Mouse (Mus musculus) layer of hippocampus, postnatal 10 days (tissue): ENCODE data around the gene Acan. TPM values are rescaled to one million over a fixed set of nuclear protein-coding genes. Genes with fewer than 3 reads are reported as not detected.

Experiments
- DNase-seq, 2 experiments: peaks; one replicate each; pipeline ENCODE4 v3.0.0; 2021; ENCODE audit warnings: low spot score in 2 of 2
- long read RNA-seq: library from polyadenylated mRNA; stranded (forward); transcript quantifications from one replicate; pipeline ENCODE4 v2.0.0, GENCODE M21; 2023
- total RNA-seq, 2 experiments: library from RNA; stranded (reverse); gene quantifications; 2 replicates each; pipeline ENCODE4 v1.2.3; 2021

The Acan gene
- total RNA-seq, result 1 to 10 TPM; 5.6 to 5.7 TPM
- long read RNA-seq, partial matches to known transcripts, result 2 of 2 reads
- long read RNA-seq, other reads (novel, unspliced or antisense), result 0 of 2 reads

DNA sequence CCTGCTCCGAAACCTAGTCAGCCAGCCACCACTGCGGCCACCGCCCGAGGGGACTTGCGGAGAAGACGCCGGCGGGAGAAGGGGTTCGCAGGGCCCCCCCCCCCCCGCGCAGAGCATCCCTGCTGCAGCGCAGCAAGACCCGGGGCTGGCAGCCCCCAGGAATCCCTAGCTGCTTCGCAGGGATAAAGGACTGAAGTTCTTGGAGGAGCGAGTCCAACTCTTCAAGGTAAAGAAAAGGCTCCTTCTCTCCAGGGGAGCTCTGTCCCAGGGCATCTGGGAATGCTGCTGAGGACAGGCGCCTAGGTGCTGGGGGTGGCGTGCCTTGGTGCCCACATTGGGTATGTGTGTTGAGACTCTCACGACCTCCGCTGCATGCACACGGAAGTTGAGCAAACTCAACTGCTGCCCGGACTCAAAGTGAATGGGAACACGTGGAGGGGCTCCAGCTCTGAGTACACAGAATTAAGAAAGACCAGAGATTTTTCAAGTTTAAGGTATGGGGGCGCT, at the start of gene Acan:
Gene Acan (plus strand): TSS at position 101 of the 507 bp plus-strand sequence.
- DNase-seq, result no peak

DNA sequence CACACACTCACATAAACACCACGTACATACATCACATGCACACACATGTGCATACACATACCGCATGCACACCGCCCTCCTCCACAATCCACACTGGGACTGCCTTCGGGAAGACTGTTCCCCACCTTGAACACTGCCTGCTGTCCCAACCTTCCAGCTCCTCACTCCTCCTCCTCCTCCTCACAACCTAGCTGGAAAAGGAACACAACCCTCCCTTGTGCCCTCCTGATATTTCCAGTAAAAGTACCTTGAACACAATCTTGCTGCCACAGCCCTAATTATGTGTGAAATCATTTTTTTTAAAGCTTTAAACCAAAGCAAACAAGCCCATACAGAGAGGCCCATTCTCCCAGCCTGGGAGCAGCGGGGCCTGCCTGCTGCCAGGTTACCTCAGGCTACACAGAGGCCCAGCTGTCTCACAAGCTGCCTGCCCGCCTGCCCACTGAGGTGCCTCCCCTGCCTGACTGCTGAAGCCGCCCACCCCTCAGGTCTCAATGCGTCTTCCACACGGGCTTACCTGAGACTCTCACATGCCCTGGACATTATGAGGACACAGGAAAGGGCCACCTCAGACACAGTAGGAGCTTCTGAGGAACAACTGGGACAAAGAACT, 31.9 kb upstream of the Acan start:
- peak; percentile 41 to 54 for DNase-seq

DNA sequence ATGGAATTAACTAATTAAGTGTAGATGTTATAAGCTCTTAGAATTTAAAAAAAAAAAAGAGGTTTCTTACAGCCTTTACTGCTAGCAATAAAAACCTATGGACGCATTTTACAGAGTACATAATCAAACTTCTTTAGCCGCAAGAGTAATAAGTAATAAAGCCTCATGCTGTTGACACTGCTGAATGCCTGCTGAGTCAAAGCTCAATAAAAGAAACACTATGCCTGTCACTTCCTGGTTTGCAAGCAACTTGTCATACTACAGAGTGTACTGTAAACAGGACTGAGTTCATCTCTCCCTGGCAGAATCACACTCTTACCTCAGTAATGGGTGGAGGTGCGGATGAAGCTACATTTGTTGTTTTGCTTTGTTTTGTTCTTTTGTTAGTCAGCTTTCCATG, 24.1 kb upstream of the Acan start:
- DNase-seq, result no peak

DNA sequence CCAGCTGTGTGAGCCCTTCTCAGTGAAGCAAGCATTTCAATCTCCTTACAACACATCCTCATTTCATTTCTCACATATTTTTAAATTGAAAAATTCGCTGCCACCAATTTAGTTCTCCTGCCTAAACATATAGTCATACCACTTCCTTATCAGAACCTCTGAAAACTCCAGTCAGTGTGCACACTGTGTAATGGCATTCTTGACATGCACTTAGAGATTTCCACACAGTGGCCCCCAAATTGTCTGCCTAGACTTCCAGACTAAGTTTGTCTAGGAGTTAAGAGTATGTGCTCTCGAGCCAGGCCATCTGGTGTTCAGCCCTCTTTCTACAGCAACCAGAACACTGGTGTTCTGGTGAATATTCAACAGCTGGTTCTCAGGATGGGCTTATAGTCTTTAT, 19.5 kb upstream of the Acan start:
- no peak for DNase-seq

DNA sequence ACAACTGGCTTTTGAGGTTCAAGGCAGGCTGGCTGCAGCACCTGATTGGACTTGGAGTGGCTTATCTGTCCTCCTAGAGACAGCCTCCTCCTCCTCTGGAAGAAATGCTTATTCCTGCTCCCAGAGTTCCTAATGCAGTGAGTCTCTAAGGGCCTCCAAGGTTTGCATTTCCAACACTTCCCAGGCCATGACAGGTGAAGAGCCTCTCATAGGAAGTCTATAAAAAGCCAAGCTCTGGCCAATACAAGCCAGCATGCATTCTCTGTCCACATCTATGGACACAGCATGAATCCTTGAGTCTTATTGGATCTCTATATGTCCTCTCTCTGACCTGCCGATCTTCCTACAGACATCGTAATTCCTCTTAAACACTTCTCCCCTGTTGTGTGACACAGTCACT, 18.8 kb upstream of the Acan start:
- no peak for DNase-seq

DNA sequence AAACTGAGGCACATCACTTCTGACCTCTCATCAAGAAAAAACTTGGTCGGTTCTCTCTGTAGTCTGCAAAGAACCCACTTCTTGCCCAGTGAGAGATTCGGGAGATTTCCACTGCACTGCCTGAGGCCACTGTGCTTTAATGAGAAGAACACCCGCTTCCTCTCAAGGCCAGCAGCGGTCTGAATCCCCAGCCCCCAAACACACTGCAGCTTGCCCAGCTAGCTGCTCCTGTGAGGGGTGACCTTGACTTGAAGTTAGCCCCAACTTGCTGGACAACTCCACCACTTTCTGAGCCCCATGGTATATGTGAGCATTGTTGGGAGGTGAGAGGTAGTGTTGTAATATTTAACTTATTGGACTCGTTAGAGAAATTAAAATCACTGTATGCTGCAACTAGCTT, 1.2 kb upstream of the Acan start:
- no peak for DNase-seq

DNA sequence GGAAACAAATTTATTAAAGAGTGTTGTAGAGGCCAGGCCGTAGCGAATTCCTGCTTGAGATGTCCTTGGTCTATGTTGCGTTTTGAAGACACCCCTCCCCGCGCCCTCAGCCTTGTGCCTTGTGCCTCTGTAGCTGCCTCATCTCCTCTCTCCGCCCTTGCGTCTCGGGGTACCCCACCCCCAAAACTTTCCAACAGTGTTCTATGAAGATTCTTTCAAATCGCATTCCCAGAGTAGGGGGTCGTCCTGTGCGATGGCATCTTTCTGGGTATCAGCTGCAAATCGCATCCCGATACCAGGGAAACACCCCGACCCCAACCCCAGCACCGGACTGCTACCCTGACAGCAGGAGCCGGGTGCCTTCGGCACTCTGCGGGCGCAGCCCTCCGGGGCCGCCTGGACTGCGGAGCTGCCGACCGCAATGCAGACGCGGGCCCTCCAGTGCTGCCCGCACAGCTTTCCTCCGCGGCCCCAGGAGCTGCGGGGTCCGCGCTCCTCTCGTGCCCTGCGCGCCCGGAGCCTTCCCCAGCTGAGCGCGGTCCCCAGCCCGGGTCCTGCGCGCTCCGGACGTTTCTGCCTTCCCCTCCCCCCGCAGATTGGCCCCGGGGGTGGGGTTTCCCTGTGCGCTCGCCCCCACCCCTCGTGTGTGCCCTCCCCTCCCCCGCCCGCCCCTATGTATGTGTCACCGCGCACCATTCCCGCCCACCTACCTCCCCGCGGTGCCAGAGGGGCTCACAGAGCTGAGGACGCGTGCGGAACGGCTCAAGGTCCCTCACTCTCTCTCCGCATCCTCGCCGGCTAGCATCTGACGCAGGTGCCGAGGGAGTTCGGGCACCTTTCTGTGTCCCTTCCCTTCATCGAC, 531 bp upstream of the Acan start:
- DNase-seq, result peak; percentile 22 to 47

DNA sequence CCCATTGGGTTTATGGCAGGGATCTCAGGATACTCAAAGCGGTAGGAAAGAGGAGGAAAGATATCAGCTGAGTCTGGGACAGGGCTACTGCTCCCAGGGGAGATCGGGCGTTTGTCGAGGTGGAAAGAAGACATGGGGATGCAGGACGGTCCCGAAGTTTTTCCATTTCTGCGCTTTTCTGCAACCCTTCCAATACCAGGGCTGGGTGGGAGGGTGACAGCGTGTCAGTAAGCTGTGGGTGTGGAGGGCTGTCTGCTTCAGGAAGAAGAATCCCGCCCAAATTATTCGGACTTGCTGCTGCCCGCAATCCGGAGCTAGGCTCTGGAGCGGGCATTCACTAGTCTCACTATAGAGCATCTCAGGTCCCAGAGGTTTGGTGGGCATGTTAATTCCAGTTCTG, 828 bp downstream of the Acan start:
- no peak for DNase-seq

DNA sequence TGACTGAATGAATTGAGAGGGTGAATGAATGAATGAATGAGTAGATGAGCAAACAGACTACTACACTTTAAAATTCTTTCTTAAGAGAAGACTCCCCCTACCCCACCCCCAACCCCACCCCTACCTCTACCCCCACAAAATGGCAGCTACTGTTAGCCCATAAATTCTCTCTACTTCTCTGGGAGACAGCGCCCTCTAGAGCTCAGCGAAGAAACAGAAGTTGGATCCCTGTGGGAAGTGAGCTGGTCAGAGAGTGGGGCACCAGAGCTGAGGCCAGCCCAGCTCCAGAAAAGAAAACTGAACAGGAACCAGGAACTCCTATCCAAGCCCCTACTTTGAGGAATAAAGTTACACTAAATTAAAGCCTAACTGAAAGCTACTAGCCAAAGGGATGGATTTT, 5.3 kb downstream of the Acan start:
- DNase-seq, result peak in 1 of 2 experiments; percentile 41

DNA sequence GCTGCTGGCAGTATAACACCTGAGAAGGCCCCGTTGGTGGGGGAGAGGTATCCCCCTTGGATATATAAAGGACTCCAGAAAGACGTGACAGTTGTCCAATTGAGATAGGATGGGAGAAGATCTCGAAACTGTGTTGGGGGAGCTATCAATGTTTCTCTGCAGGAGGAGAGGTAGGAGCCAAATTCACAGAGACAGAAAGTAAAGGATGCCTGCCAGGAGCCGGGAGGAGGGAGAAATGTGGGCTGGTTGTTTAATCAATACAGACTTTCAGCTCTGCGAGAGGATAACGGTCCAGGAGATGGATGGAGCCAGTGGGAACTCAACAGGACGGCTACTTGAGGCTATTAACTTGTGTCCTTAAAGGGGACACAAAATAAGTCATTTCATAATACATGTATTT, 14.2 kb downstream of the Acan start:
- DNase-seq, result no peak

DNA sequence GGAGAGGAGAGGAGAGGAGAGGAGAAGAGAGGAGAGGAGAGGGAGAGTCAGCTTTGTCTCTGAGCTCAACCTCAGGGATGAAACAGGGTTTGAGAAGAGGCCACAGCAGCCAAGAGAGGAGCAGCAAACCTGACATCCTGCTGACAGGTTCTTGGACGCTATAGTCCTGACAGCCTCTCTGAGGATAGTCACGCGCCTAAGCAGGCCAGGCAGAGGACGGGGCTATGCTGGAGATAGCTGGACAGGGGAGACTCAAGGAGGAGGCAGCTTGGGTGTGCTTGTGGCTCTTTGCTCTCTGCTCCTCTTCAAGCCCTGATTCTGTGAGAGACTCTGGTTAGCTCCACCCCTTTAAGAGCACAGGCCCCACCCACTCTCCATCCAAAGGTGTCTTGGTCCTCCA, 14.9 kb downstream of the Acan start:
- DNase-seq, result no peak

DNA sequence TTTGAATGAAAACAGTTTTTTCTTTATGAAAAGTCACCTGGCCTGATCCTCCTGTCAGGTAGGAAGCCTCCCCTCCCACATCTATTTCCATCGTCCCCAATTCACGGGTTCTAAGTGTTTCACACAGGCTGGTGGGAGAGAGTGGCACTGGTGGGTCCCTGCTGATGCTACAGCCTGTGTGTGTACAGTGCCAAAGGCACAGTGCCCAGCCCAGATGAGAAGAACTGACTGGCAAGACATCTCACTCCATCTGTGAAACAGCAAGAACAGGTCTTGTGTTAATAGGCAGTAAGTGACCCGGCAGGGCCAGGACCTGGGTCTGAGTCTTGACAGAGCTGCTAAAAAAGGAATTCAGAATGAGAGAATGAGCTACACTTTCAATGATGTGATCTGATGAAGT, 25.9 kb downstream of the Acan start:
- peak; percentile 43 to 49 for DNase-seq

DNA sequence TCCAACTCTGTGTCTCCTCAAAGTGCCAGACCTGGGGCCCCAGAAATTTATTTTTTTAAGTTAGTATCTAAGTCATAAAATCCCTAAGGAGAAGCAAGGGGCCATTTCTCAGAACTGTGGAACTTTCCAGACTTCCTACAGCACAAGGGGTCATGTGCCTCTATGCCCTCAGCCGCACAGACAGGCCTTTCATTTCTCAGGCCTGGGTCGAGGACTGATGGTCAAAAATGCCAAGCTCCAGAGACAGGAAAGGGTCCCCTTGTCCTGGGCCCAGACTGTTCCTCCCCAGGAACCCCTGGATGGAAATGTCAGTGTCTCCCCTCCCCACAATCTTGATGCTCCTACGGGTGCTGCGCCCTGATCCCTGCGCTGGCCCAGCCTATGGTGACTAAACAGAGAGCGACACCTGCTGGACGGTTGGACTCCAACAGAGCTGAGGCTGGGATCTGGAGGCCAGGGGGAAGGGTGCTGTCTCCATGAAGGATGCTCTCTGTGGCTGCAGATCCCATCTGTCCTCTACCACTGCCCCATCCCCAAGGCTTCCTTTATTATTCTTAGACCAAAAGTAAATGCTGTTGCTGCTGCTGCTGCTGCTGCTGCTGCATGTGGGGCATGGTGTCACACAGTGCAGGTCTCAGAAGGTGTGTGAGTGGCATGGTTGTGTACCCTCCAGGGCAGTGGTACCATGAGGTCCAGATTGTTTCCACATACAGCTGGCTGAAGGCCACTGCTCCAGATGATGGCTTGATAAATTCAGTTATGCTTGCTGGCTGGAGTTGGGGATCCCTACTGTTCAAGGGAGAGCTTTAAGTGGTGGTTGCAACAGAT, 27.5 kb downstream of the Acan start:
- DNase-seq, result peak; percentile 86 to 89

DNA sequence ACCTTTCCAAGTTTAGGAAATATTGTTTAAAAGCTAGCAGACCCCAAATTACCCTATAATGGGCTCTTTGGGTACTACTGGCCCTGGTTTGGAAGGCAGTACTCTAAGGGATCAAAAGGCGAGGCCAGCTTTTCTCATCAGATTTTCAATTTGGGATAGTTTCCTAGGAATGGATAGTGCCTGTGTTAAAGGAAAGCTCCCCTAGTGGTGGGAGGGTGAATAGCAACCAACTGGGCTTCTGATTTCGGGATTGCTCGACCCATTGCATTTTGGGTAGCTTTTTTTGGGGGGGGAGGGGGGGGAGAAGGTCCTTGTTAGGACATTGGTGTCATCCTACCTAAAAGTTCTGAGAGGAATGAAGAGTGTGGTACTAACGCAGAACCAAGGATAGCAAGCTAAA, 35.8 kb downstream of the Acan start:
- DNase-seq, result peak; percentile 40 to 47

DNA sequence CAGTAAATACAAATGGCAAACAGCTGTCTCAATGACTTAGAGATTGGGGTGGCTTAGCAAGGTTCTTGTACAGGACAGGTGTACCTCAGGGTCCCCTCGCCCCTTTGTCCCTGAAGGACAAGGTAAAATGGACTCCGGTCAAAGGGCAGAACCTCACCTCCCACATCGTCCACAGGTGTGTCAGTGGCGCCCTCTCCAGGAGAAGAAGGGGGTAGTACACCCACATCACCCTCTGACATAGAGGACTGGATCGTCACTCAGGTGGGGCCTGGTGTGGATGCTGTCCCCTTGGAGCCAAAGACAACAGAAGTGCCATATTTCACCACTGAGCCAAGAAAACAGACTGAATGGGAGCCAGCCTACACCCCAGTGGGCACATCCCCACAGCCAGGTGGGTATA, 43.2 kb downstream of the Acan start:
- no peak for DNase-seq

DNA sequence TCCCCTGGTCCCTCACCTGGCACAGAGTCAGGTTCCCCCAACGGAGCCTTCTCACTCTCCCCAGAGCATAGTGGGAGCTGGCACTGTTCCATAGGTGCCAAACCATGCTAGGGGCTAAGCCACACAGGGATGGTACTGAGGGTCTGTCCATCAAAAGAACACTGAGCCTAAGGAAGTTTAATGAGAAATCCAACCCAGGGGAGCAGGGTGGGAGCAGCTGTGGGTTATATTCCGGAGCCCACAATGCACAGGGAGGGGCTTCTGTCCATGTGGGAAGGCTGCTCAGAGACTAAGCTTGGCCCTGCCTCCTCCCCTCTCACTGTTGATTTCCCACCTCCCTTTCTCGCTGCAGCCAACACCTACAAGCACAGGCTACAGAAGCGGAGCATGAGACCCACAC, 60.6 kb downstream of the Acan start:
- no peak for DNase-seq

DNA sequence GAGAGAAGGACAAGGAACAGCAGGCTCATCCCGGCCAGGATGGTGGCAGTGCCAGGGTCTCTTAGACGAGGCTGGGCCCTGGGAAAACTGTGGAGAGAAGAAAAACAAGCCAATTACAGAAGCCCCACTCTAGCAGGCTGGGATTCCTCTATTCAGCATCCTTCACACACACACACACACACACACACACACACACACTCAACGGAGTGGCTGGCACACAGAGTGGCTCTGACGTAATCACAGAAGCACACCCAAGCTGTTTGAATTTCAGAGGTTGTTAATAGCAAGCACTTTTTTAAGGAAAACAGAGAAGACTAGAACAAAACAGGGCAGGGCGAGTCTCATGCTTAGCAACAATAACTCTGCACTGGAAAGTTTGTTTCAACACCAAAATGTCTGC, 70.2 kb downstream of the Acan start:
- DNase-seq, result peak; percentile 65 to 69

DNA sequence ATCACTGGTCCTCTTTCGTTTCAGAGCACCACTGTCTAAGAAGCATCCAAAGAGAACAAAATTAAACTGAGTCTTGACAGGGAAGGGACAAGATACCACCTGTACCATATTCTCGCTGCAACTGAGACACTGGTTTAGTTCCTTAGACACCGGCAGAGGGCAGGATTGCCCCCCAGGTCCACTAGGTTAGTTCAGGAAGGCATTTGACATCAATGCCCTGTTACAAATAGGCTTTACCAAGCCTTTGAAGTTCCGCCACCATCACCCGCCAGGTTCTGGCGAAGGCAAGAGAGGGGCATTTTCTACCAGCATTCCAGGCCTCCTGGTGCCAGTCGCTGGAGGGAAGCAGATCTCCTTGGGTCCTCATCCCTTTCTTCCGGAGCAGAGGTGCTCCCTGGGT, 76.6 kb downstream of the Acan start:
- no peak for DNase-seq

DNA sequence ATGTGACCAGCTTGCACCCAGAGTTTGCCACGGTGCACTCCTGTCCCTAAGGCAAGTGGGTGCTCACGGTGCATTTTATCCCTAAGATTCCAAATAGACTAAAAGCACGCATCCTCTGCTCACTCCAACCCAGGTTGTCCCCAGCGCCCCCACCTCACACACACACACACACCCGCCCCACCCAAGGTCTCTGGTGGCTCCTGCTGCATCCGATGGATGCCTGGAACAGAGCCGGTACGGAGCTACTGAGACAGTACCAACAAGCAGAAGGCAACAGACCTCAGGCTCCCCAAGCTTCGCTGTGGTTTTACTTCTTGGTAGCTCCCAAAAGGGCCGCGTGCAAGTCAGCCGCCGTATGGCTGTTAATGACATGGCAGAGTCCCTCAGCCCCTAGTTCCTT, 77.1 kb downstream of the Acan start:
- DNase-seq, result no peak

DNA sequence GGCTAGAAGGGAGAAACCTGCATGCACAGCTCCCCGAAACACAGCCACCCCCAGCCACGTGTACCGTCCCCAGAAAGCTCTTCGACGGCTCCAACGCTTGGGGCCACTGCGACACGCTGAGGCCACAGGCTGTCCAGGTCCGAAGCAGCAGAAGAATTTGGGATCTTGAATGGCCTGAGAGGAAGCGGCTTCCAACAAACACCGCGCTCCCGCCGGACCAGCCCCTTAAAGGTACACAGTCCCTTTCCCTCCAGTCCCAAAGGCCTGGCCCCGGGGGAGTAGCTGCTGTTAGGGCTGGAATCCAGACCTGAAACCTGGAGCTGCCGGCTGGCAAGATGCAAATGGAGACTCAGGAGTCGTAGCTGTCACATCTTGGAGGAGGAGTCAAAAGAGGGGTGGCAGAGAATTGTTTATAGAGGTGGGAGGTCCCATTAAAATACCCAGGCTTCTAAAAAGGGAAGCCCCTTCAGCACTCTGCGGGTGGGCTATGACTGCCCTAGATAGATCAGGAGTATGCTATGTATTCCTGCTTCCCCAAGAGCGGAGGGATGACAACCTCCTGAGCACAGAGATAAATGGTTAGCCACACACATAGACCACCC, 77.7 kb downstream of the Acan start, which contains the start of gene Hapln3:
Gene Hapln3 (minus strand): TSS at position 176 of the 602 bp plus-strand sequence.
- peak in 1 of 2 experiments; percentile 41 for DNase-seq

DNA sequence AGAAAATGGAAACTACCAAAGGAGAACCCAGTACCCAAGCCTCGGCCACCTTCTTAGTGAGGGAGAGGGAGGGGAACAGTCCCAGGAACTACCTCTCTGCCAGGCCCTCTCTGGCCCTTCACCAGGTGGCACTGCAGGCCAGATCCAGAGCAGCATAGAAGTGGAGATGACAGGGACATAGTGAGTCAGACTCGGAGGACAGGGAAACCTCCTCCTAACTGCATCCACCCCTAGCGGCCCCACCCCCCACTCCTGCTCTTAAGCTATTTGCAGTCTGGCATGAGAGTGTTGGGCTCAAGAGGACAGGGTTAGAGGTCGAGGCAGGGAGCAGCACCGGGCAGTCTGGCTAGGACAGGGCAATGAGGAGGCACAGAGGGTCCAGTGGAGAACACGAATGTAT, 80.1 kb downstream of the Acan start:
- DNase-seq, result no peak
